Mouse (Mus musculus): ENCODE results near the gene Ifnar2.

GRCm38 (mm10) chr16:91443211-91443611 lies 70.6 kb downstream of the Ifnar2 start:
- TF ChIP-seq CTCF (IDR thresholded peaks at IDR 0.05; ENCODE audit: low read depth) (no peak), EP300 (IDR thresholded peaks at IDR 0.05; ENCODE audit: low read depth) (no peak)
